Mouse (Mus musculus): ENCODE data around the gene Nubpl. TPM values are rescaled to one million over a fixed set of nuclear protein-coding genes. Genes with fewer than 3 reads are reported as not detected.

Gene Nubpl
- polyA plus RNA-seq, 1 experiment from 2014 or later, result 14.6 TPM

GRCm38 (mm10) chr12:52254089-52254488 lies 156.6 kb downstream of the Nubpl start:
- Histone ChIP-seq H3K36me3 (no peaks in the 10 kb centered on the region), H3K4me3 (replicated peaks) (no peak overlapping the region), H3K9ac (no peak overlapping the region), H3K4me2 (no peak overlapping the region), H3K27ac (no peak overlapping the region), H3K4me1 (no peaks in the 10 kb centered on the region), H3K27me3 (no peaks in the 10 kb centered on the region), H3K9me3 (replicated peaks) (no peaks in the 10 kb centered on the region)
- 77% methylated on average over 5 of the region's 5 CpGs for WGBS
- ATAC-seq (replicated peaks; ENCODE audit: low FRiP score), result no peak

GRCm38 (mm10) chr12:52268131-52268530 lies 170.6 kb downstream of the Nubpl start:
- no peaks in the 10 kb centered on the region for H3K9me3 ChIP-seq (replicated peaks)
- no peak overlapping the region for H3K9ac ChIP-seq
- no peaks in the 10 kb centered on the region for H3K36me3 ChIP-seq
- H3K4me3 ChIP-seq (replicated peaks), result no peak overlapping the region
- H3K27me3 ChIP-seq, result no peaks in the 10 kb centered on the region
- H3K27ac ChIP-seq, result no peak overlapping the region
- H3K4me1 ChIP-seq, result no peaks in the 10 kb centered on the region
- no peak overlapping the region for H3K4me2 ChIP-seq
- 93% methylated on average over 2 of the region's 2 CpGs for WGBS
- ATAC-seq (replicated peaks; ENCODE audit: low FRiP score), result no peak

- 54% methylated on average over 1 of the region's 1 CpGs for WGBS
- no peak overlapping the region for H3K9ac ChIP-seq
- no peaks in the 10 kb centered on the region for H3K9me3 ChIP-seq (replicated peaks)
- no peak overlapping the region for H3K4me3 ChIP-seq (replicated peaks)
- no peaks in the 10 kb centered on the region for H3K4me1 ChIP-seq
- H3K27ac ChIP-seq, result no peak overlapping the region
- no peak overlapping the region for H3K4me2 ChIP-seq
- H3K36me3 ChIP-seq, result no peaks in the 10 kb centered on the region
- no peaks in the 10 kb centered on the region for H3K27me3 ChIP-seq
- ATAC-seq (replicated peaks; ENCODE audit: low FRiP score), result no peak
These were observed 175.3 kb downstream of the Nubpl start for GRCm38 (mm10) chr12:52272828-52273227.

DNA sequence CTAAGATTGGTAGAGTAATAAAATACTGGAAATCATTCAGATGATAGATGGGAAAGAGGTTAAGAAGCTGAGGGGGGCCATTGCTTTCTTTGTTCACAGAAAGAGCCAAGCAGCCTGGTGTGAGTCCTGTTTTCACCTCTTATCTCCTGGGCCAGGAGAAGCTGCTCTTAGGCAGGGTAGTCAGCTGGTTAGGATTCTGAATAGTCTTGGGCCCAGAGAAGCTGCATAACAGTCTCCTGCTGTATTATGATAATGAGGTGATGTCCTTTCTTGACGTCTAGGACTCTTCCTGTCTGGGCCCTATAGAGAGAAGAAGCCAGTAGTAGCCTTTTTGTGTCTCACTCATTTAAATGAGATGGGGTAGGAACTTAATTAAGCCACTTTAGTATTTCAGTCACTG lies 178.8 kb downstream of the Nubpl start:
- no peaks in the 10 kb centered on the region for H3K9me3 ChIP-seq (replicated peaks)
- 59% methylated on average over 1 of the region's 1 CpGs for WGBS
- no peak overlapping the region for H3K4me3 ChIP-seq (replicated peaks)
- H3K27me3 ChIP-seq, result no peaks in the 10 kb centered on the region
- no peaks in the 10 kb centered on the region for H3K36me3 ChIP-seq
- no peak for ATAC-seq (replicated peaks; ENCODE audit: low FRiP score)
- no peak overlapping the region for H3K4me2 ChIP-seq
- no peaks in the 10 kb centered on the region for H3K4me1 ChIP-seq
- H3K27ac ChIP-seq, result no peak overlapping the region
- no peak overlapping the region for H3K9ac ChIP-seq

- Histone ChIP-seq H3K27ac (no peak overlapping the region), H3K4me1 (no peaks in the 10 kb centered on the region), H3K36me3 (no peaks in the 10 kb centered on the region), H3K9me3 (replicated peaks) (no peaks in the 10 kb centered on the region), H3K9ac (no peak overlapping the region), H3K4me2 (no peak overlapping the region), H3K27me3 (no peaks in the 10 kb centered on the region), H3K4me3 (replicated peaks) (no peak overlapping the region)
- no peak for ATAC-seq (replicated peaks; ENCODE audit: low FRiP score)
- 80% methylated on average over 1 of the region's 1 CpGs for WGBS
These were observed 183.7 kb downstream of the Nubpl start for GRCm38 (mm10) chr12:52281232-52281631.

DNA sequence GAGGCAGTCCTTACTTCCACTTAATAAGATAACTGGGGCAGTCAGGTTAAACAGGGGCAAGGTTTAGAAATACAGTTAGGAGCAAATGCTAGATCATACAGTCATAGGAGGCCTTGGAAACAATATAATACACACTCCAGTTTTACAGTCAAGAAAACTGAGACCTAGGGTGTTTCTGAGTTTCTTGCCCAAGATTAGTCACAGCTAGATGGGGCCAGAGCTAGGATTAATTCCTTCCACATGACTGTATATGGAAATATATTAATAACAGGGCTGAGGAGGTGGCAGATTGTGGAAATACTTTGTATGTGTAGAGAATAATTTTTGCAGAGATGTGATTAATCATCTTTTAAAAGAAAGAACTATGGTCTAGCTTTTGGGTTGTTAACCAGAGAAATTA lies 186.9 kb downstream of the Nubpl start:
- H3K36me3 ChIP-seq, result no peaks in the 10 kb centered on the region
- ATAC-seq (replicated peaks; ENCODE audit: low FRiP score), result no peak
- no peak overlapping the region for H3K4me3 ChIP-seq (replicated peaks)
- no peak overlapping the region for H3K9ac ChIP-seq
- H3K27me3 ChIP-seq, result no peaks in the 10 kb centered on the region
- H3K9me3 ChIP-seq (replicated peaks), result no peaks in the 10 kb centered on the region
- H3K4me1 ChIP-seq, result peaks cover 10% of the 10 kb centered on the region
- H3K27ac ChIP-seq, result no peak overlapping the region
- no peak overlapping the region for H3K4me2 ChIP-seq

DNA sequence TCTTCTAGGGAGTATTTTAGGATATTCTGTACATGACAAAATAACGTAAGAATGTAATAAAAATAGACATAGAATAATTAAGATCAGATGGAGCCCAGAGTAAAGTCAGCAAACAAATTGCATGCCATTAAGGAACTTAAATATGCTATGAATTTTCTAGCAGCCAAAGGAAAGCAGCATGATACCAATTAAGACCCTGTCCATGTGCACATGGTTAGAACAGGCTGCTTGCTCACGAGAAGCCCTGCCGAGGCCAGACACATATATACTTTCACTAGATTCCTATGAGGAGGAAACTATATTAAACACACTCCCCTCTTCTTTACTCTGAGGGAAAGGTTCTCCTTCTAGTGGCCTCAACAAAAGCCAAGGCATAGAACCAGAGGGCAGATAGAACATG lies 189.3 kb downstream of the Nubpl start:
- no peak overlapping the region for H3K4me2 ChIP-seq
- H3K9ac ChIP-seq, result no peak overlapping the region
- no peak overlapping the region for H3K27ac ChIP-seq
- H3K4me3 ChIP-seq (replicated peaks), result no peak overlapping the region
- 96% methylated on average over 3 of the region's 3 CpGs for WGBS
- peaks cover 13% of the 10 kb centered on the region for H3K4me1 ChIP-seq
- no peak for ATAC-seq (replicated peaks; ENCODE audit: low FRiP score)
- H3K27me3 ChIP-seq, result no peaks in the 10 kb centered on the region
- H3K36me3 ChIP-seq, result no peaks in the 10 kb centered on the region
- no peaks in the 10 kb centered on the region for H3K9me3 ChIP-seq (replicated peaks)

DNA sequence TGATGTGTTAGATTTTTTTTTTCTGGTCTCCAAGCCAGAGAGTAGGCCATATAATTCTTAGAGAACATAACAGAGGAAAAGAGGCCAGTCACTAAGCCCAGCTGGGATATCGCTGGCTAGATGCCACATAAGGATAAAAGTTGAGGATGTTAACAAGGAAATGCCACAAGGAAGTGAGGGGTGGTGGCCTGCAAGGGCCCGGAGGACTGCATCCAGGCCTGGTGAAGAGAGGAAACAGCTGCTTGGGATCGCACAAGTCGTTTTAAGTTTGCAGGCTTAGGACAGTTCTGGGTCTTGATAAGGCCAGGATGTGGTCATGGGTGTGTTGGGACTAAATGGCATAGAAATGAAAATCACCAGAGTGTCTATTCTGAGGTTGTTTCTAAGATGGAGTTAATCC lies 191.0 kb downstream of the Nubpl start:
- H3K4me1 ChIP-seq, result peaks cover 13% of the 10 kb centered on the region
- WGBS, result 52% methylated on average over 4 of the region's 4 CpGs
- peak; percentile 75 for ATAC-seq (replicated peaks; ENCODE audit: low FRiP score)
- no peaks in the 10 kb centered on the region for H3K9me3 ChIP-seq (replicated peaks)
- H3K27me3 ChIP-seq, result no peaks in the 10 kb centered on the region
- no peak overlapping the region for H3K4me2 ChIP-seq
- no peak overlapping the region for H3K9ac ChIP-seq
- H3K27ac ChIP-seq, result peak overlapping the region; percentile 74
- H3K4me3 ChIP-seq (replicated peaks), result no peak overlapping the region
- no peaks in the 10 kb centered on the region for H3K36me3 ChIP-seq

GRCm38 (mm10) chr12:52288941-52289567 lies 191.5 kb downstream of the Nubpl start:
- no peaks in the 10 kb centered on the region for H3K9me3 ChIP-seq (replicated peaks)
- H3K27me3 ChIP-seq, result no peaks in the 10 kb centered on the region
- peak overlapping the region; percentile 74 for H3K27ac ChIP-seq
- no peak overlapping the region for H3K4me2 ChIP-seq
- no peak overlapping the region for H3K9ac ChIP-seq
- peaks cover 13% of the 10 kb centered on the region for H3K4me1 ChIP-seq
- no peaks in the 10 kb centered on the region for H3K36me3 ChIP-seq
- H3K4me3 ChIP-seq (replicated peaks), result no peak overlapping the region
- no peak for ATAC-seq (replicated peaks; ENCODE audit: low FRiP score)
- 64% methylated on average over 11 of the region's 11 CpGs for WGBS

- H3K4me3 ChIP-seq (replicated peaks), result no peak overlapping the region
- no peaks in the 10 kb centered on the region for H3K9me3 ChIP-seq (replicated peaks)
- H3K36me3 ChIP-seq, result no peaks in the 10 kb centered on the region
- no peak for ATAC-seq (replicated peaks; ENCODE audit: low FRiP score)
- H3K4me2 ChIP-seq, result no peak overlapping the region
- 60% methylated on average over 10 of the region's 10 CpGs for WGBS
- H3K4me1 ChIP-seq, result peaks cover 13% of the 10 kb centered on the region
- H3K9ac ChIP-seq, result no peak overlapping the region
- no peak overlapping the region for H3K27ac ChIP-seq
- H3K27me3 ChIP-seq, result no peaks in the 10 kb centered on the region
These were observed 192.1 kb downstream of the Nubpl start for GRCm38 (mm10) chr12:52289594-52289993.

GRCm38 (mm10) chr12:52293931-52294330 lies 196.4 kb downstream of the Nubpl start:
- Histone ChIP-seq H3K27me3 (no peaks in the 10 kb centered on the region), H3K9ac (no peak overlapping the region), H3K9me3 (replicated peaks) (no peaks in the 10 kb centered on the region), H3K36me3 (no peaks in the 10 kb centered on the region), H3K4me2 (no peak overlapping the region), H3K27ac (no peak overlapping the region), H3K4me3 (replicated peaks) (no peak overlapping the region), H3K4me1 (peaks cover 6% of the 10 kb centered on the region)
- no peak for ATAC-seq (replicated peaks; ENCODE audit: low FRiP score)
- 72% methylated on average over 2 of the region's 2 CpGs for WGBS

GRCm38 (mm10) chr12:52297988-52298387 lies 200.5 kb downstream of the Nubpl start:
- Histone ChIP-seq H3K9me3 (replicated peaks) (no peaks in the 10 kb centered on the region), H3K36me3 (no peaks in the 10 kb centered on the region), H3K4me2 (no peak overlapping the region), H3K27ac (no peak overlapping the region), H3K9ac (no peak overlapping the region), H3K4me1 (no peaks in the 10 kb centered on the region), H3K4me3 (replicated peaks) (no peak overlapping the region), H3K27me3 (no peaks in the 10 kb centered on the region)
- 89% methylated on average over 2 of the region's 2 CpGs for WGBS
- no peak for ATAC-seq (replicated peaks; ENCODE audit: low FRiP score)

- Histone ChIP-seq H3K36me3 (no peaks in the 10 kb centered on the region), H3K4me2 (no peak overlapping the region), H3K9me3 (replicated peaks) (no peaks in the 10 kb centered on the region), H3K4me3 (replicated peaks) (no peak overlapping the region), H3K9ac (no peak overlapping the region), H3K27ac (no peak overlapping the region), H3K27me3 (no peaks in the 10 kb centered on the region), H3K4me1 (no peaks in the 10 kb centered on the region)
- no peak for ATAC-seq (replicated peaks; ENCODE audit: low FRiP score)
- WGBS, result 64% methylated on average over 1 of the region's 1 CpGs
These were observed 201.1 kb downstream of the Nubpl start for GRCm38 (mm10) chr12:52298683-52299082.
